Mouse (Mus musculus): ENCODE data around the gene Fbxw21. TPM values are rescaled to one million over a fixed set of nuclear protein-coding genes. Genes with fewer than 3 reads are reported as not detected.

Fbxw21 gene
- polyA plus RNA-seq, 1 experiment from 2014 or later = not detected

GRCm38 (mm10) chr9:109107341-109107740 lies 54.5 kb downstream of the Fbxw21 start:
- no peaks in the 10 kb centered on the region for H3K4me1 ChIP-seq (ENCODE audit: insufficient read depth, low read depth, low read length)
- 70% methylated on average over 5 of the region's 6 CpGs for WGBS
- peaks cover 4% of the 10 kb centered on the region; the same call in 1 of the 2 replicates for H3K36me3 ChIP-seq (ENCODE audit: insufficient read depth, low read length)
- H3K9ac ChIP-seq (replicated peaks; ENCODE audit: low read depth) = no peak overlapping the region
- TF ChIP-seq CTCF (IDR thresholded peaks at IDR 0.05) (no peak), EP300 (IDR thresholded peaks at IDR 0.05) (no peak)
- no peaks in the 10 kb centered on the region for H3K27me3 ChIP-seq (replicated peaks; ENCODE audit: insufficient read depth, low read length)
- ATAC-seq (no peak), DNase-seq (ENCODE audit: low spot score) (no peak)
- H3K4me2 ChIP-seq (replicated peaks; ENCODE audit: low read depth, low read length) = no peak overlapping the region
- H3K4me3 ChIP-seq (ENCODE audit: low read depth, low read length) = no peak overlapping the region
- H3K27ac ChIP-seq (ENCODE audit: low read length) = no peak overlapping the region
- H3K9me3 ChIP-seq (ENCODE audit: low read length) = no peaks in the 10 kb centered on the region

GRCm38 (mm10) chr9:109105648-109106047 lies 56.2 kb downstream of the Fbxw21 start:
- Histone ChIP-seq H3K4me2 (replicated peaks; ENCODE audit: low read depth, low read length) (no peak overlapping the region), H3K4me1 (ENCODE audit: insufficient read depth, low read depth, low read length) (no peaks in the 10 kb centered on the region), H3K9me3 (ENCODE audit: low read length) (no peaks in the 10 kb centered on the region), H3K27ac (ENCODE audit: low read length) (no peak overlapping the region), H3K4me3 (ENCODE audit: low read depth, low read length) (no peak overlapping the region), H3K9ac (replicated peaks; ENCODE audit: low read depth) (no peak overlapping the region), H3K27me3 (replicated peaks; ENCODE audit: insufficient read depth, low read length) (no peaks in the 10 kb centered on the region), H3K36me3 (ENCODE audit: insufficient read depth, low read length) (peaks cover 4% of the 10 kb centered on the region; the same call in 1 of the 2 replicates)
- no peak for ATAC-seq
- TF ChIP-seq CTCF (IDR thresholded peaks at IDR 0.05) (no peak), EP300 (IDR thresholded peaks at IDR 0.05) (no peak)
- 89% methylated on average over 12 of the region's 12 CpGs for WGBS
- DNase-seq (ENCODE audit: low spot score) = no peak

GRCm38 (mm10) chr9:109105011-109105410 lies 56.8 kb downstream of the Fbxw21 start:
- H3K4me1 ChIP-seq (ENCODE audit: insufficient read depth, low read depth, low read length) = no peaks in the 10 kb centered on the region
- H3K9ac ChIP-seq (replicated peaks; ENCODE audit: low read depth) = no peak overlapping the region
- H3K9me3 ChIP-seq (ENCODE audit: low read length) = no peaks in the 10 kb centered on the region
- ATAC-seq = peak; percentile 46
- peak; percentile 57 for DNase-seq (ENCODE audit: low spot score)
- H3K4me3 ChIP-seq (ENCODE audit: low read depth, low read length) = no peak overlapping the region
- 58% methylated on average over 12 of the region's 12 CpGs for WGBS
- no peak overlapping the region for H3K4me2 ChIP-seq (replicated peaks; ENCODE audit: low read depth, low read length)
- no peaks in the 10 kb centered on the region for H3K27me3 ChIP-seq (replicated peaks; ENCODE audit: insufficient read depth, low read length)
- TF ChIP-seq EP300 (IDR thresholded peaks at IDR 0.05) (no peak), CTCF (IDR thresholded peaks at IDR 0.05) (no peak)
- H3K27ac ChIP-seq (ENCODE audit: low read length) = no peak overlapping the region
- peaks cover 4% of the 10 kb centered on the region; the same call in 1 of the 2 replicates for H3K36me3 ChIP-seq (ENCODE audit: insufficient read depth, low read length)

GRCm38 (mm10) chr9:109104083-109104482 lies 57.8 kb downstream of the Fbxw21 start:
- TF ChIP-seq EP300 (IDR thresholded peaks at IDR 0.05) (no peak), CTCF (IDR thresholded peaks at IDR 0.05) (no peak)
- Histone ChIP-seq H3K9ac (replicated peaks; ENCODE audit: low read depth) (no peak overlapping the region), H3K4me1 (ENCODE audit: insufficient read depth, low read depth, low read length) (no peaks in the 10 kb centered on the region; the same call in 1 of the 2 replicates), H3K36me3 (ENCODE audit: insufficient read depth, low read length) (peaks cover 4% of the 10 kb centered on the region; the same call in 1 of the 2 replicates), H3K4me2 (replicated peaks; ENCODE audit: low read depth, low read length) (no peak overlapping the region), H3K27me3 (replicated peaks; ENCODE audit: insufficient read depth, low read length) (no peaks in the 10 kb centered on the region), H3K4me3 (ENCODE audit: low read depth, low read length) (no peak overlapping the region), H3K27ac (ENCODE audit: low read length) (no peak overlapping the region), H3K9me3 (ENCODE audit: low read length) (no peaks in the 10 kb centered on the region)
- 90% methylated on average over 9 of the region's 9 CpGs for WGBS
- DNase-seq (ENCODE audit: low spot score) = no peak
- no peak for ATAC-seq

GRCm38 (mm10) chr9:109103250-109103649 lies 58.6 kb downstream of the Fbxw21 start:
- ATAC-seq (no peak), DNase-seq (ENCODE audit: low spot score) (no peak)
- TF ChIP-seq CTCF (IDR thresholded peaks at IDR 0.05) (no peak), EP300 (IDR thresholded peaks at IDR 0.05) (no peak)
- 43% methylated on average over 7 of the region's 7 CpGs for WGBS
- Histone ChIP-seq H3K4me1 (ENCODE audit: insufficient read depth, low read depth, low read length) (no peaks in the 10 kb centered on the region; the same call in 1 of the 2 replicates), H3K9me3 (ENCODE audit: low read length) (no peaks in the 10 kb centered on the region), H3K4me2 (replicated peaks; ENCODE audit: low read depth, low read length) (no peak overlapping the region), H3K27me3 (replicated peaks; ENCODE audit: insufficient read depth, low read length) (no peaks in the 10 kb centered on the region), H3K9ac (replicated peaks; ENCODE audit: low read depth) (no peak overlapping the region), H3K36me3 (ENCODE audit: insufficient read depth, low read length) (peaks cover 4% of the 10 kb centered on the region; the same call in 1 of the 2 replicates), H3K27ac (ENCODE audit: low read length) (no peak overlapping the region), H3K4me3 (ENCODE audit: low read depth, low read length) (no peak overlapping the region)

- TF ChIP-seq CTCF (IDR thresholded peaks at IDR 0.05) (no peak), EP300 (IDR thresholded peaks at IDR 0.05) (no peak)
- peaks cover 4% of the 10 kb centered on the region; the same call in 1 of the 2 replicates for H3K36me3 ChIP-seq (ENCODE audit: insufficient read depth, low read length)
- no peaks in the 10 kb centered on the region; the same call in 1 of the 2 replicates for H3K4me1 ChIP-seq (ENCODE audit: insufficient read depth, low read depth, low read length)
- no peak for DNase-seq (ENCODE audit: low spot score)
- no peak overlapping the region for H3K27ac ChIP-seq (ENCODE audit: low read length)
- no peak overlapping the region for H3K4me3 ChIP-seq (ENCODE audit: low read depth, low read length)
- H3K9ac ChIP-seq (replicated peaks; ENCODE audit: low read depth) = no peak overlapping the region
- no peak overlapping the region for H3K4me2 ChIP-seq (replicated peaks; ENCODE audit: low read depth, low read length)
- 83% methylated on average over 3 of the region's 3 CpGs for WGBS
- H3K27me3 ChIP-seq (replicated peaks; ENCODE audit: insufficient read depth, low read length) = no peaks in the 10 kb centered on the region
- ATAC-seq = no peak
- H3K9me3 ChIP-seq (ENCODE audit: low read length) = no peaks in the 10 kb centered on the region
These were observed 59.3 kb downstream of the Fbxw21 start for GRCm38 (mm10) chr9:109102541-109102940.

Data from lung, postnatal 0 days (tissue).